Mouse (Mus musculus): ENCODE measurements around the gene Cd59b. TPM values are rescaled to one million over a fixed set of nuclear protein-coding genes. Genes with fewer than 3 reads are reported as not detected.

Gene Cd59b
- total RNA-seq (2021): 1 to 10 TPM in 1 of 2 experiments, under 1 TPM in 1; 0.63 to 1.2 TPM
- long read RNA-seq, experiment 1: 0 reads
- long read RNA-seq, experiment 2, partial matches to known transcripts: 0 of 1 reads
- long read RNA-seq, experiment 2, other reads (novel, unspliced or antisense): 0 of 1 reads

DNA sequence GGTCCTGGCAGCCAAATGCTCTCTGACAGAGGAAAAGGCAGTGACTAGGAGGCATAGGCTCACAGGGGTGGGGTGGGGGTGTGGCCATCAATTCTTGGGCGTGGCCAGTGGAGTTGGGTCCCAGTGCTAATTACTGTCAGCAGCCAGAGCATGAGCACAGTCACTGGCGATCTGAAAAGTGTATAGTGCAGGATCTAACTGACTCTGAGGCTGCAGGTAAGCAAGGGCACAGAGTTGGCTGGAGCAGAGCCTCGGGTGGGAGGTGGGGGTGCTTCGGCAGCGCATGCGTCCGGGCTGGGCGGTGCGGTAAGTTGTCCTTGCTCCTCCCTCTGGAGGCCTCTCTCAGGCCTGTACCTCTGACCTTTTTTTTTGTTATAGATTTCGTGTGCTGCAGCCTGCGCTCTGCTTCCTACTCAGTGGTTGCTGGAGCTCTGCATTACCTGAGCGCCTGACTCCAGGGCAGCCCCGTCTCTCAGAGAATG is at the start of gene Cd59b:
TSS of gene Cd59b (plus strand) at position 146 of the 482 bp plus-strand sequence.
- no peak for TF ChIP-seq CTCF (IDR thresholded peaks at IDR 0.05)
- intact Hi-C loops (cut with DNase I): no loop called here
- DNase-seq (ENCODE audit: extremely low spot score in 1 of 2, low spot score in 2 of 2): no peak
- Histone ChIP-seq H3K4me3 (peak within 1 kb of the TSS; percentile 16), H3K27ac (no peak within 1 kb of the TSS)

DNA sequence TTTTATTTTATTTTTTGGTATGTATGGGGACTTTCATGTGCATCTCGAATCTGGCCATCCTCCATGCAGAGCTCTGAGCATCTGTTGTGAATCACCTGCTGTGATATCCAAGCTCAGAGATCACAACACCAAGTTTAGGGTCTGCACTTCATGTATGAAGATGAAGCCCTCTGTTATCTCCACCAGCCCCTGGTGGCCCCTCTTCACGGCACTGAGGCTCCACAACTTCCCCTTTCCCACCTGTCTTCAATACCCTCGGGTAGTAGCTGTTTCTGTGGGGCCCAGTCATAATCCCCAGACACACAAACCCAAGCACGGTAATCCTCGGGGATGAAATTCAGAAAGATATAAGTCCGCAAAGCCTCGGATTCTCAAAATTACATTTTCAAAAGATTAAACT is 46.6 kb upstream of the Cd59b start:
- Histone ChIP-seq H3K4me3 (no peak overlapping the region), H3K27ac (no peak overlapping the region)
- TF ChIP-seq CTCF (IDR thresholded peaks at IDR 0.05): no peak
- intact Hi-C loops (cut with DNase I): no loop called here
- DNase-seq (ENCODE audit: extremely low spot score in 1 of 2, low spot score in 2 of 2): no peak

DNA sequence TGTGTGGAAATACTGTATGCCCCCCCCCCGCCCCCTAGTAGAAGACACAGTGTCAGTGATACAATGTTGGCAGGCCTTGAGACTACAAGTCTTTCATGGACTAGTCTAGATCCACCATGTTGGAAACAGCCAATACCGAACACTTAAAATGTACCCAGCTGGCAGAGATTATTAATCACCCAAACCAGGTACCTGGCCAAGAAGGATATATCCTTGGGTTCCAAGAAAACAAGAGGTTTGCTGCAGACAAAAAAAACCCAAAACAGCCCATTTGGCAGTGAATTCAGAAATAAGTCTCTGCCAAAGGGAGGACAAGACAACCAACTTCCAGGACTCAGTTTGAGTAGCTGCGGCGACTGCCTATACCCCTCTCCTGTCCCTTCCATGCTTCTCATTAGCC is 45.0 kb upstream of the Cd59b start:
- intact Hi-C loops (cut with DNase I): no loop called here
- TF ChIP-seq CTCF (IDR thresholded peaks at IDR 0.05): no peak
- H3K27ac ChIP-seq: no peak overlapping the region
- no peak for DNase-seq (ENCODE audit: extremely low spot score in 1 of 2, low spot score in 2 of 2)
- no peak overlapping the region for H3K4me3 ChIP-seq

DNA sequence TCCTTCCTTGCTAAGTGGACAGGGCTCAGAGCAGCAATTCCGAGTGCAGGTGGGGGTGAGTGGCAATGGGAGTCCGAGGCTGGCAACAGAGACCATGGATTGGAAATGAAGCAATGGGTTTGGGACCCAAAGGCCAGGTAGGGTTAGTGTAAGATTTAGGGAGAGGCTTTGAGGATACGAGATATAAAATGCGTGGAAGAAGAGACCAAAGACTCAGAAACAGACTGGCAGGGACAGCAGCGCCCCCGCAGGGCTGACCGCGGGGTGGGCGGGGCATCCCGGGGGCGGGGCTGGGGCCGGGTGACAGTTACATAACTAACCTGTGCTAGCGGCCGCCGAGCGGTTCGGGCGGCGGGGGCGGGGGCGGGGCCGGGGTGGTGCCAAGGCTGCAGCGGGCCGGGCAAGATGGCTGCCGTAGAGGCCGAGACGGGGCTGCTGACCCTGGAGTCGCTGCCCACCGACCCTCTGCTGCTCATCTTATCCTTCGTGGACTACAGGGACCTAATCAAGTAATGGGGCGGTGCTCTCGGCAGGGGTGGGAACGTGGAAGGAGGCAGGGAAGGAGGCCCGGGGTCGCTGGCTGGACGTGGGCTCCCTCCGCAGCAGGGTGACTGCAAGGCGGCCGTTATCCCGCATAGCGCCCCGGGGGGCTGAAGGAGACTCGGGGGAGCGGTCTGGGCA is 42.1 kb upstream of the Cd59b start, which contains the start of gene Fbxo3:
TSS of gene Fbxo3 (plus strand) at position 264 of the 681 bp plus-strand sequence.
- peak; percentile 81 to 83 for DNase-seq (ENCODE audit: extremely low spot score in 1 of 2, low spot score in 2 of 2)
- intact Hi-C loops (cut with DNase I): no loop called here
- H3K4me3 ChIP-seq: peak within 1 kb of the TSS; percentile 95
- TF ChIP-seq CTCF (IDR thresholded peaks at IDR 0.05): peak; percentile 30
- peak within 1 kb of the TSS; percentile 94 for H3K27ac ChIP-seq

DNA sequence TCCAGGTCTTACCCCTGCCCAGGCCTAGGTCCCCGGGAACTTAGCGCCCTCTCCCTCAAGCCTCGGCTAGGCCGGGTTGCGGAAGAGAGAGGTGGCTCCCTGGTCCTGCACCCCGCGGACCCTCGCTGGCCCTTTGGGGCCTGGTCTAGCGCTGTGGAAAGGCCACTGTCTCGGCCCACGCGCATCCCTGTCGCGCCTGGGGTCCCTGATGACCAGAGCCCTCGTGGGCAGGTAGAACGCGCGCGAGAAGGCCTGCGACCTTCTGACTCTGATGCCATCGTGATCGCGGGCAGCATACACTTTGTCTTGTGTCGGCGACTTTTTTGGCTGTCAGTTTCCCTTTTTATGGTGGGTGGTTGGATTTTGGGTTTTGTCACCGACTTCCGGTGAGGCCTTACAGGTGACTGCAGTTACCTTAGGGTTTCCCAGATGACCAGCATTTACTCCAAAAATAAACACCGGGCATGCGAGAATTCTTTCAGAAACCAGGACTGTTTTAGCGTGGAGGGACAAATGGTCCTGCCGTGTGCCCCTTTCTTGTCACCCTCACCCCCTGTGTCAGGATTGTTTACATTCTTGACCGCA is 41.4 kb upstream of the Cd59b start, which contains the start of gene 4931422A03Rik:
TSS of gene 4931422A03Rik (minus strand) at position 223 of the 585 bp plus-strand sequence.
- intact Hi-C loops (cut with DNase I): no loop called here
- no peak for DNase-seq (ENCODE audit: extremely low spot score in 1 of 2, low spot score in 2 of 2)
- H3K4me3 ChIP-seq: peak within 1 kb of the TSS; percentile 95
- no peak for TF ChIP-seq CTCF (IDR thresholded peaks at IDR 0.05)
- peak within 1 kb of the TSS; percentile 94 for H3K27ac ChIP-seq

DNA sequence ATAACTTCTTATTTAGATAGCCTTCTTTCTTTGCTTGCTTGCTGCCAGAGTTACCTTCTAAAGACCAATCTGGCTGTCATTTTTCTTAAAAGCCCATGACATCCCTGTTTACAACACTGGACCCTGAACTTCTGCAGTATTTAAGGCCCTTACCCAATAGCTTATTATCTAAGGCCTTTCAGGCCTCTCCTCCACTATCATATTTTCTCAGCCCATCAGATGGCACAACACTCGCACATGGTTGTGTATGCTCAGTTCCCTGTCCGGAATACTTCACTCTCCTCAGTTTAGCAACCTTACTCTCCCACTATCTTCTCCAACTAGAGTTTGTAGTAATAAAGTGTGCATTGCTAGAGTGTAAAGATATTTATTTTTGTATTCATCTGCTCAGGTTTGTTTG is 40.6 kb upstream of the Cd59b start:
- Histone ChIP-seq H3K4me3 (peak overlapping the region; percentile 95), H3K27ac (no peak overlapping the region)
- TF ChIP-seq CTCF (IDR thresholded peaks at IDR 0.05): no peak
- intact Hi-C loops (cut with DNase I): no loop called here
- DNase-seq (ENCODE audit: extremely low spot score in 1 of 2, low spot score in 2 of 2): no peak

DNA sequence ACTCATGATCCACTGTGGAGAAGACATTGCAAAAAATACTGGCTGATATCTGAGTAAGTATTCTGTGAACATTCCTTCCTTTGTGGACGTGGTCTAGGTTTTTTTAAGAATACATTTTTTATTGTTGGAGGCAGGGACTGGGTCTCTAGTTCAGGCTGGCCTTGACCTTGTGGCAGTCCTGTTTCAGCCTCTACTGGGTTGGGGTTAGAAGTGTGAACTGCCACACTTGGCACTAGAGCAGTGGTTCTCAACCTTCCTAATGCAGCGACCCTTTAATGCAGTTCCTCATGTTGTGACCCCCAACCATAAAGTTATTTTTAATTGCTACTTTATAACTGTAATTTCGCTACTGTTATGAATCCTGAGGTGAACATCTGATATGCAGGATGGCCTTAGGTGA is 39.3 kb upstream of the Cd59b start:
- H3K4me3 ChIP-seq: no peak overlapping the region
- DNase-seq (ENCODE audit: extremely low spot score in 1 of 2, low spot score in 2 of 2): no peak
- TF ChIP-seq CTCF (IDR thresholded peaks at IDR 0.05): no peak
- H3K27ac ChIP-seq: no peak overlapping the region
- intact Hi-C loops (cut with DNase I): loop anchor here (10.0 kb wide), 2 partner anchors 394 to 554 kb away; no protein-coding TSS in a partner anchor

DNA sequence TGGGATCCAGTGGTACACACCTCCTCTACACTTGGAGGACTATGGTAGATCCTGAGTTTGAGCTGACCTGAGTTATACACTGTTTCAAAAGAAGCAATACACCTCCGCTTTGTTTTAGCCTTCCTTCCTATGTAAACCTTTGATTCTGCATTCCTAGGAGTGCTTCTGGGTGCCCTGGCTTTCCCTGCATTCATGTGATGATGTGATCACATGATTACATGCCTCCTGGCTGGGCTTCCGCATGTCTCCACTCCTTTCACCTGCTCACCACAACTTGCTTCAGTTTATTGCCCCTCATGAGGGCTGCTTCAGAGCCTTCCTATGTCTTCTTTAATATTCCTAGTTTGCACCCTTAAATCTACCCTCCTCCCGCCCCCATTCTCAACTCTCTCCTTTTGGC is 37.6 kb upstream of the Cd59b start:
- Histone ChIP-seq H3K27ac (no peak overlapping the region), H3K4me3 (no peak overlapping the region)
- intact Hi-C loops (cut with DNase I): loop anchor here (10.0 kb wide), 2 partner anchors 393 to 553 kb away; no protein-coding TSS in a partner anchor
- DNase-seq (ENCODE audit: extremely low spot score in 1 of 2, low spot score in 2 of 2): no peak
- no peak for TF ChIP-seq CTCF (IDR thresholded peaks at IDR 0.05)

DNA sequence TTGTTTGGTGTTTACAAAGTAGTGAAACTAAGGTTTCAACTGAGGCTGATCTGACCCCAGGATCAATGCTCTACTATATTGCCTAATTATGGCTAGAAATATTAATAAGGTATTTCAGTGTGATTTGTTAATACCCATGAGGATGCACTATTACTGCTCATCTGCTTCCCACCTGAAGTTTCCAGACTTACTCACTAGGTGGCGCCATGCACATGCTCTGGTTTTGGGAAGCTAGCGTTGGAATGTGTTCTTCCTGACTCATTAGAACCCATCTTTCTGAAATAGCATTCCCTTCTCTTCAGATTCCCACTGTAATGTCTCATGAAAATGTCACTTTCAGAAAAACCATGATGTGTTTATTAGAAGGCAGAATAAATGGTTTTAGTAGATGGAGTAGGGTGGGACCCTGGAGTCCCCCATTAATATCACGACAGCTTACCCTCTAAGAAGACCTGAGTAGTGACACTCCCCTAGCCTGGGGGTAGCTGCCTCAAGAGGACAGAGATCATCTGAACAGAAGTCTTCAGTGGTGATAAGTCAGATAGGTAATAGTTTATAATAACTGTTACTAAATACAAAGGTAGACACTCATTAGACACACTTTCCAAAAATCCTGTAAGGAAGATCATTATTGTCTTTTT is 34.7 kb upstream of the Cd59b start:
- Histone ChIP-seq H3K27ac (no peak overlapping the region), H3K4me3 (no peak overlapping the region)
- intact Hi-C loops (cut with DNase I): loop anchor here (10.0 kb wide), 2 partner anchors 390 to 550 kb away; no protein-coding TSS in a partner anchor
- peak; percentile 58 to 69 for DNase-seq (ENCODE audit: extremely low spot score in 1 of 2, low spot score in 2 of 2)
- TF ChIP-seq CTCF (IDR thresholded peaks at IDR 0.05): peak; percentile 98

DNA sequence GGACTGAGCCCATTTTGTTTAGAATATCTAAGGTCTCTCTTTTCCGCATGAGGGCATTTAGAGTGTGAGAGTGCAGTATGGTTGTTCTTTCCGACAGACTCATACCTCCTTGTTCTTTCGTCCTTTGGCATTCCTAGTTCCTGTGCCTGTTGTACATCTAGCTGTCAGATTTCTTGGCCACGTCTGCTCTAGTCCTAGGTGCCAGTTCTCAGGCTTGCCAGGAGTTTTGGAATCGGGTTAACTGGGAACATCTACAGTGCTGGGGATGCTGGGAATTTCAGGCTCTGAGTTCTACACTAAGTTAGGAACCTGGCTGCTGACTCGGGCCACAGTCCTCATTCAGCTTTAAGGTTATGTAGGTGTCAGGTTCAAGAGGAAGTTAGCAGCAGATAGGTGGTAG is 34.1 kb upstream of the Cd59b start:
- no peak for DNase-seq (ENCODE audit: extremely low spot score in 1 of 2, low spot score in 2 of 2)
- Histone ChIP-seq H3K27ac (no peak overlapping the region), H3K4me3 (no peak overlapping the region)
- no peak for TF ChIP-seq CTCF (IDR thresholded peaks at IDR 0.05)
- intact Hi-C loops (cut with DNase I): loop anchor here (10.0 kb wide), 2 partner anchors 389 to 549 kb away; no protein-coding TSS in a partner anchor

DNA sequence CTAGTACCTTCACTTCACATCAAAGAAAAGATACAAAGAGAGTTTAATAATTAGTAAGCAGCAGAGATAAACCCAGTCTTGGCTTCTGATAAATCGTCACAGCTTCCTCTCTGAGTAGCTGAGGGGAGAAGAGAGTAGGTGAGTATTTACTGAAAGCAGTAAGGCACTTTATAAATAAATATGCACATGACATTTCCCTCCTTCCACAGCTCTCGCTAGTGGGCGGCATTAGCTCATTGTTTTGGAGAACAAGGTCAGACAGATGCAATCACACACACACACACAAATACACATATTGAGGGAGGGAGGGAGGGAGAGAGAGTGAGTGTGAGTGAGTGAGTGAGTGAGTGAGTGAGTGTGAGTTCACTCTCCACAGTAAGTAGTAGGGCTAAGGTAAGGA is 33.3 kb upstream of the Cd59b start:
- no peak for DNase-seq (ENCODE audit: extremely low spot score in 1 of 2, low spot score in 2 of 2)
- TF ChIP-seq CTCF (IDR thresholded peaks at IDR 0.05): no peak
- intact Hi-C loops (cut with DNase I): loop anchor here (10.0 kb wide), 2 partner anchors 388 to 548 kb away; no protein-coding TSS in a partner anchor
- H3K4me3 ChIP-seq: no peak overlapping the region
- H3K27ac ChIP-seq: no peak overlapping the region

Data from left cerebral cortex, adult 2 months (tissue).